Mouse (Mus musculus) cerebellum, adult 2 months (tissue): ENCODE results near the gene Sertad3.

Experiments used
- CTCF ChIP-seq: fragments of 200-500 bp; IDR thresholded peaks from 2 replicates; pipeline ENCODE4 v1.5.1; 2011; ENCODE audit warnings: low read depth, mild to moderate bottlenecking, control low read depth, low read length, moderate library complexity, borderline replicate concordance; ENCODE audit not compliant: insufficient read depth
- POLR2A ChIP-seq: fragments of 200-500 bp; IDR thresholded peaks from 2 replicates; pipeline ENCODE4 v1.6.1; 2011; ENCODE audit warnings: low read length, control low read depth, borderline replicate concordance; ENCODE audit not compliant: insufficient read depth

GRCm38 (mm10) chr7:27454461-27455121 is 19.0 kb upstream of the Sertad3 start:
- TF ChIP-seq CTCF (no peak), POLR2A (no peak)
